Mouse (Mus musculus): ENCODE measurements at regions not wholly inside any gene's neighbourhood (a gene's known extent, or its start where the extent isn't known, plus 50 kb on each side); places are given as distances from the start of the nearest gene placed in this dataset.

- H3K9me3 ChIP-seq (replicated peaks; ENCODE audit: insufficient read depth, low read length), result no peaks in the 10 kb centered on the region
- DNase-seq (ENCODE audit: low read depth, low spot score), result no peak
These were observed 620.0 kb downstream of the Dhx35 start for GRCm38 (mm10) chr2:159414599-159414998.

GRCm38 (mm10) chr2:159418371-159418940, 623.8 kb downstream of the Dhx35 start:
- Histone ChIP-seq H3K36me3 (ENCODE audit: control insufficient read depth in 1 of 2, insufficient read depth in 2 of 2, low read length in 2 of 2) (no peaks in the 10 kb centered on the region), H3K9ac (ENCODE audit: control insufficient read depth, low read depth, low read length, poor library complexity, severe bottlenecking) (no peak overlapping the region), H3K9me3 (replicated peaks; ENCODE audit: insufficient read depth, low read length) (no peaks in the 10 kb centered on the region), H3K4me1 (ENCODE audit: control insufficient read depth in 1 of 2, insufficient read depth in 2 of 2, low read length in 2 of 2) (no peaks in the 10 kb centered on the region), H3K4me3 (ENCODE audit: control insufficient read depth in 1 of 2, insufficient read depth in 1 of 2, low read depth in 2 of 2, low read length in 2 of 2) (no peak overlapping the region), H3K79me2 (ENCODE audit: control insufficient read depth, insufficient read depth, low read length, poor library complexity) (no peaks in the 10 kb centered on the region), H3K27me3 (ENCODE audit: control insufficient read depth in 1 of 2, insufficient read depth in 2 of 2, low read length in 2 of 2) (no peaks in the 10 kb centered on the region), H3K27ac (ENCODE audit: control insufficient read depth, low read depth, low read length) (no peak overlapping the region)
- DNase-seq (ENCODE audit: low read depth, low spot score), result no peak
- no peak for TF ChIP-seq POLR2AphosphoS2 (IDR thresholded peaks at IDR 0.05; ENCODE audit: low read length)
- TF ChIP-seq MYB (IDR thresholded peaks at IDR 0.05; ENCODE audit: low read depth, low read length), result no peak
- TF ChIP-seq RCOR1 (IDR thresholded peaks at IDR 0.05; ENCODE audit: low read depth, low read length), result no peak
- no peak for TF ChIP-seq USF1 (IDR thresholded peaks at IDR 0.05; ENCODE audit: low read depth, low read length)
- TF ChIP-seq EP300 (IDR thresholded peaks at IDR 0.05; ENCODE audit: low read depth in 1 of 2, low read length in 2 of 2), result no peak
- TF ChIP-seq POLR2A (IDR thresholded peaks at IDR 0.05; ENCODE audit: control insufficient read depth in 1 of 2, insufficient read depth in 1 of 2, low read depth in 1 of 2, low read length in 2 of 2, poor library complexity in 1 of 2), result no peak
- TF ChIP-seq MEF2A (IDR thresholded peaks at IDR 0.05; ENCODE audit: extremely low read depth, insufficient replicate concordance, low read depth, low read length, poor library complexity, severe bottlenecking), result no peak
- TF ChIP-seq MYC (IDR thresholded peaks at IDR 0.05; ENCODE audit: low read depth, low read length), result no peak
- TF ChIP-seq TAL1 (IDR thresholded peaks at IDR 0.05; ENCODE audit: low read length), result no peak
- TF ChIP-seq POLR2AphosphoS5 (IDR thresholded peaks at IDR 0.05; ENCODE audit: borderline replicate concordance, low read depth, low read length), result no peak

More at GRCm38 (mm10) chr2:159414599-159414998, 620.0 kb downstream of the Dhx35 start:
- Histone ChIP-seq H3K4me1 (ENCODE audit: control insufficient read depth in 1 of 2, insufficient read depth in 2 of 2, low read length in 2 of 2) (no peaks in the 10 kb centered on the region), H3K36me3 (ENCODE audit: control insufficient read depth in 1 of 2, insufficient read depth in 2 of 2, low read length in 2 of 2) (no peaks in the 10 kb centered on the region), H3K4me3 (ENCODE audit: control insufficient read depth in 1 of 2, insufficient read depth in 1 of 2, low read depth in 2 of 2, low read length in 2 of 2) (no peak overlapping the region), H3K9ac (ENCODE audit: control insufficient read depth, low read depth, low read length, poor library complexity, severe bottlenecking) (no peak overlapping the region), H3K27ac (ENCODE audit: control insufficient read depth, low read depth, low read length) (no peak overlapping the region), H3K27me3 (ENCODE audit: control insufficient read depth in 1 of 2, insufficient read depth in 2 of 2, low read length in 2 of 2) (no peaks in the 10 kb centered on the region), H3K79me2 (ENCODE audit: control insufficient read depth, insufficient read depth, low read length, poor library complexity) (no peaks in the 10 kb centered on the region)
- TF ChIP-seq ETS1 (IDR thresholded peaks at IDR 0.05; ENCODE audit: low read depth, low read length), result no peak
- TF ChIP-seq USF2 (IDR thresholded peaks at IDR 0.05; ENCODE audit: borderline replicate concordance in 1 of 2, insufficient read depth in 1 of 2, low read depth in 1 of 2, low read length in 2 of 2), result no peak
- no peak for TF ChIP-seq MEF2A (IDR thresholded peaks at IDR 0.05; ENCODE audit: extremely low read depth, insufficient replicate concordance, low read depth, low read length, poor library complexity, severe bottlenecking)
- TF ChIP-seq KAT2A (conservative IDR thresholded peaks at IDR 0.05; ENCODE audit: low read depth, low read length), result no peak
- TF ChIP-seq E2F4 (IDR thresholded peaks at IDR 0.05; ENCODE audit: borderline replicate concordance, low read depth, low read length), result no peak
- no peak for TF ChIP-seq CHD2 (IDR thresholded peaks at IDR 0.05; ENCODE audit: low read length)
